Mouse (Mus musculus) G1E (cell line): Measurements from ENCODE around the gene Gnao1. TPM values are rescaled to one million over a fixed set of nuclear protein-coding genes. Genes with fewer than 3 reads are reported as not detected.

Source experiments
- ATAC-seq: 2 replicates; pipeline ENCODE4 v1.8.0; 2016; ENCODE audit warnings: mild to moderate bottlenecking; ENCODE audit not compliant: insufficient number of reproducible peaks, poor library complexity, low FRiP score, severe bottlenecking; ENCODE audit errors: extremely low read depth
- DNase-seq: peaks from one replicate; pipeline ENCODE4 v3.0.0; 2012; ENCODE audit warnings: low spot score
- H3K27me3 ChIP-seq: 2 replicates; pipeline ENCODE4 v1.6.1; 2012; ENCODE audit warnings: mild to moderate bottlenecking, low read length, inconsistent platforms; ENCODE audit not compliant: insufficient read depth
- H3K36me3 ChIP-seq: replicated peaks from 2 replicates; pipeline ENCODE3; 2012; ENCODE audit warnings: mild to moderate bottlenecking, inconsistent platforms
- H3K4me1 ChIP-seq: 2 replicates; pipeline ENCODE4 v1.6.1; 2012; ENCODE audit warnings: low read depth, low read length, inconsistent platforms, mixed read lengths; ENCODE audit not compliant: insufficient read depth
- H3K4me3 ChIP-seq: 2 replicates; pipeline ENCODE4 v1.5.1; 2012; ENCODE audit warnings: low read depth, mild to moderate bottlenecking, inconsistent platforms, low read length, moderate library complexity, mixed read lengths
- H3K9me3 ChIP-seq: replicated peaks from 2 replicates; pipeline ENCODE4 v1.6.1; 2012; ENCODE audit warnings: inconsistent platforms
- CTCF ChIP-seq: IDR thresholded peaks from 2 replicates; pipeline ENCODE4 v1.5.1; 2012; ENCODE audit warnings: low read depth, low read length, inconsistent platforms, mixed read lengths
- GATA1 ChIP-seq: IDR thresholded peaks from 2 replicates; pipeline ENCODE4 v1.6.1; 2012; ENCODE audit warnings: borderline replicate concordance, low read length, inconsistent platforms, mixed read lengths
- GATA2 ChIP-seq: IDR thresholded peaks from 2 replicates; pipeline ENCODE4 v1.6.1; 2012; ENCODE audit warnings: low read depth, low read length, inconsistent platforms, borderline replicate concordance
- POLR2AphosphoS5 ChIP-seq: IDR thresholded peaks from 2 replicates; pipeline ENCODE4 v1.6.1; 2012; ENCODE audit warnings: low read depth, low read length, inconsistent platforms; ENCODE audit not compliant: insufficient replicate concordance
- TAL1 ChIP-seq: conservative IDR thresholded peaks from 2 replicates; pipeline ENCODE4 v1.6.1; 2012; ENCODE audit warnings: low read depth, low read length, inconsistent platforms, mixed read lengths
- polyA plus RNA-seq: library from polyadenylated mRNA; stranded (reverse); fragments of >175 nt; gene quantifications from 2 replicates; pipeline ENCODE4 v1.2.3, GENCODE M21; 2012
- total RNA-seq, 2 experiments: library from RNA; stranded (forward) in 1 of 2; stranded (reverse) in 1 of 2; fragments of 200-1000 nt in 1 of 2; fragments of >200 nt in 1 of 2; fragmentation: Nextera tagmentation in 1 of 2; gene quantifications; 2 replicates each; pipeline ENCODE4 v1.2.3; 2014 to 2017

The Gnao1 gene
- total and polyA plus RNA-seq, 3 experiments: 0.27 TPM; not detected in 2

DNA sequence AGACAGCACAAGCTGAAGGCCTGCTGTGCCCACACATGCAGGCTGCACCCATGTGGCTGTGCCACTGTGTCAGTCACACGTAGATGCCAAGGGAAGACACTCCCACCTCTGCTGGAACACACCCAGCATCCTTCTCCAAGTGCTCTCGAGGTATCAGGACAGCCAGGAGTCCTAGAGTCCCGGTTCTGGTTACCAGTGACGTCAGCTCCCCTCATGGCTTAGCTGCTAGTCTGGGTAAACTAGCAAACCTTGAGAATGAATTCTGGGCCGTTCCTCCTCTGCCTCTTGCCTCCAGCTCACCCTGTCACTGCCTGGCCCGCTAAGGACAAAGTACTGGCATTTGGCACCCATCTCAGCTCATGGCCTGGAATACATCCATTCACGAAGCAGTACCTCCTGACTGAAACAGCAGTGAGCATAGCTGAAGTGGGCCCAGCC, 114.2 kb downstream of the Gnao1 start:
- no peak overlapping the region for H3K4me3 ChIP-seq
- H3K27me3 ChIP-seq: no peaks in the 10 kb centered on the region
- peaks cover 16% of the 10 kb centered on the region for H3K9me3 ChIP-seq
- H3K4me1 ChIP-seq: no peaks in the 10 kb centered on the region
- DNase-seq (no peak), ATAC-seq (no peak)
- TF ChIP-seq CTCF (no peak), POLR2AphosphoS5 (no peak), TAL1 (no peak), GATA2 (no peak), GATA1 (no peak)
- H3K36me3 ChIP-seq: no peaks in the 10 kb centered on the region

DNA sequence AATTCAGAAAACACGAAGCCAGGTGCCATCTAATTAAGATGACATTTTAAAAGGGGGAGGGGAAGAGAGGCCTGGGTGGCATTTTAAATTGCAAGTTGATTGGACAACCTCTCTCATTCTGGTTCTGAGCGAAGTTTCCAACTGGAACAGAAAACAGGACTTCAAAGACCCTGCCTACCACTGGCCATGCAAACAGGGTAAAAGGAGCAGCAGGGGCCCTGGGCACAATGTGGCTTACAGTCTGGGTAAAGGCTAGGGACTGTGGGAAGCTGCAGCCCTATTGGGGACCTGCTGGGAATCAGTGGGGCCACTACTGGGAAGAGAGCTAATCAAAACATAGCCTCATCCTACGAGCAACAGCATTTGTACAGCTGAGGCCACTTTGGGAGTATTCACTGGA, 115.7 kb downstream of the Gnao1 start:
- Histone ChIP-seq H3K4me1 (no peaks in the 10 kb centered on the region), H3K4me3 (no peak overlapping the region), H3K27me3 (no peaks in the 10 kb centered on the region), H3K36me3 (no peaks in the 10 kb centered on the region), H3K9me3 (peaks cover 16% of the 10 kb centered on the region)
- DNase-seq (no peak), ATAC-seq (no peak)
- TF ChIP-seq GATA2 (no peak), POLR2AphosphoS5 (no peak), TAL1 (no peak)

DNA sequence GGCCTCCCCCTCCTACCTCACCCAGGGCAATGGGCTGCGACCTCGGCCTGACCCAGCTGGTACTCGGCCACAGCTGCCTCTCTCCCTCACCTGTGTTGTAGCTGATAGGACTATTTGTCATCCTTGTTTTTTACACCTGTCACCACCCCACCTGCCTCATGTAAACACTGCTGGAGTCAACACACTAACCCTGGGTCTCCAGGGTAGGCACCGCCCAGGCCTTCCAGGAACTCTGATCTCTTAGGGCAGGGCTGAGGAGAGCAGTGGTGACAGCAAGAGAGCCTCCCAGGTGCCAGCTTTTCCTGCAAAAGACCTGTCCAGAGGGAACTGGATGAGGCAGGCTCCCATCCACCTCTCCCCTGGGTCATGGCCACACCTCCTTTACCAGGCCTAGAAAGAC, 119.5 kb downstream of the Gnao1 start:
- Histone ChIP-seq H3K36me3 (no peaks in the 10 kb centered on the region), H3K4me1 (no peaks in the 10 kb centered on the region), H3K9me3 (peaks cover 11% of the 10 kb centered on the region), H3K4me3 (no peak overlapping the region), H3K27me3 (no peaks in the 10 kb centered on the region)
- DNase-seq (no peak), ATAC-seq (no peak)
- TF ChIP-seq CTCF (no peak), GATA1 (no peak), GATA2 (no peak), TAL1 (no peak), POLR2AphosphoS5 (no peak)

DNA sequence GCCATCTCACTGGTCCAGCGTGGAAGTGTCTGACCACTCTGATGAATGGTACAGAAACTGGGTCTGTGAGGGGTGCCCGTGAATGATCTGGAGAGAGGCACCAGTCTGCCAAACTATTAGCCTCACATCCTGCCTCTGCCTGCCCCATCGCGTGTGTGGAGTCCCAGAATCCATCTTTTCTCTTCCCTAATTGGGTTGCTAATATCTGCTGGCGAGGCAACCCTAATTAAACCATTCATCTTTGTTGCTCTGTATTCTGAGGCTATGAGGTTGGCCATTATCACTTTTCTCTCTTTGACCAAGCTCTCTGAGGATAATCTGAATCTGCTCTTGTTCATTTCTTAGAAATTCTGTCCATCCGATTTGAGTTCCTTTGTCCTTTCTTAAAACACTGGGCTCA, 121.6 kb downstream of the Gnao1 start:
- Histone ChIP-seq H3K9me3 (peaks cover 8% of the 10 kb centered on the region), H3K4me1 (no peaks in the 10 kb centered on the region), H3K36me3 (no peaks in the 10 kb centered on the region), H3K27me3 (no peaks in the 10 kb centered on the region), H3K4me3 (no peak overlapping the region)
- ATAC-seq (no peak), DNase-seq (no peak)
- TF ChIP-seq CTCF (no peak), TAL1 (no peak), GATA1 (no peak), GATA2 (no peak), POLR2AphosphoS5 (no peak)

DNA sequence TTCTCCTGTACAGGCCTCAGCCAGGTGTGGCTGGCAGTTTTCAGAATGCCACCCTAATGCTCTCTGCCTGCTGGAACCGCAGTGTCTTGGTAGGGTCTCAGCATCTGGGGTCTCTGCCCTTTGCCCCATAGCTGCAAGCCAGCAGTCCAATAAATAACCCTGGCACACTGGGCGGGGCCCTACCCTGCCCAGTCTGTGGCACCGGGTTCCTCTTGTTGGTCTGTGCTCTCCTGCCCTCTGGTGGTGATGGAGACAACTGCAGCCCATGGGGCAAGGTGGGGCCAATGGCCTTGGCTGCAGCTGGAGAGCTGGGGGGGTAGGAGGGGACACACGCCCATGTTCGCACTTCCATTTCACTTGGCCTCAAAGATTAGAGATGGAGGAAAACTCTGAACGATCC, 123.1 kb downstream of the Gnao1 start:
- DNase-seq (peak; percentile 61), ATAC-seq (peak; percentile 57)
- Histone ChIP-seq H3K4me3 (no peak overlapping the region), H3K27me3 (no peaks in the 10 kb centered on the region), H3K4me1 (no peaks in the 10 kb centered on the region), H3K36me3 (no peaks in the 10 kb centered on the region), H3K9me3 (no peaks in the 10 kb centered on the region)
- no peak for TF ChIP-seq POLR2AphosphoS5
- TF ChIP-seq GATA1: no peak
- peak; percentile 74 for TF ChIP-seq CTCF

DNA sequence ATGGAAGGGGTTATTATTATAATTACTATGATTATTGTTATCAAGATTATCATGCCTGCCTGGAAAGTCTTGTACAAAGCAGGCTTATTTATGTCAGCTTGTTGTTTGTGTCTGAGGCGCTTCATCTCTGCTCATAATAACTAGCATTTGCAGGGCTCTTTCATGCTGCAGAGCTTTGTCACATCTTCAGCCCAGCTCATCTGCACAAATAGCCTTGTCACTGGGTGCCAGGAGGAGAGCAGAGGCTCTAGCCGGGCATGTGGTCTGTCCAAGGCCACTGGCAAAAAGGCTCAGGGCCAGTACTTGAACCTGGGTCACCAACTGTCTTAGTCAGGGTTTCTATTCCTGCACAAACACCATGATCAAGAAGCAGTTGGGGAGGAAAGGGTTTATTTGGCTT, 123.5 kb downstream of the Gnao1 start:
- Histone ChIP-seq H3K27me3 (peaks cover 3% of the 10 kb centered on the region), H3K4me1 (no peaks in the 10 kb centered on the region), H3K9me3 (no peaks in the 10 kb centered on the region), H3K4me3 (no peak overlapping the region), H3K36me3 (no peaks in the 10 kb centered on the region)
- DNase-seq (no peak), ATAC-seq (no peak)
- TF ChIP-seq TAL1 (no peak), CTCF (no peak), GATA2 (no peak), POLR2AphosphoS5 (no peak), GATA1 (no peak)

DNA sequence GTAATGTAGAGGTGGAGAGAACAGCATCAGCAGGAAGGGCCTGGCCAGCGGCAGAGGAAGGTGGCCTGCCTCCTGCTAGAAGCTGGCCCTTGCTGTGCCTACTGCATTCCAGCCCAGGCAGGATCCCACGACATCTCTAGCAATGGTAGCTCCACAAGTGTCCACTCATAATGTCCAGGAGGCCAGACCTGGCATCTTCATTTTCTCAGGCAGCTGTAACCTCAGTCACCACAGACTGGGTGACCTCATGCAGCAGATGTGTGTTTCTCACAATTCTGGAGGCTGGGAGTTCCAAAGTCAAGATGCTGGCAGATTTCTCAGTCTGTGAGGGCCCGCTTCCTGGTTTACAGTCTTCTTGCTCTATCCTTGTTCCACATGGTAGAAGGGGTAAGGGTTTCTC, 128.4 kb downstream of the Gnao1 start:
- no peaks in the 10 kb centered on the region for H3K36me3 ChIP-seq
- TF ChIP-seq CTCF (no peak), GATA2 (no peak), GATA1 (no peak), POLR2AphosphoS5 (no peak)
- H3K4me3 ChIP-seq: no peak overlapping the region
- no peaks in the 10 kb centered on the region for H3K4me1 ChIP-seq
- H3K27me3 ChIP-seq: peaks cover 4% of the 10 kb centered on the region
- no peak for ATAC-seq
- H3K9me3 ChIP-seq: no peaks in the 10 kb centered on the region
- no peak for DNase-seq
